Mouse (Mus musculus) ES-E14 (cell line): ENCODE measurements around the gene Otp.

ENCODE experiments used
- HCFC1 ChIP-seq: IDR thresholded peaks from 2 replicates; pipeline ENCODE4 v1.6.1; 2012; ENCODE audit warnings: low read length, inconsistent platforms, borderline replicate concordance; ENCODE audit not compliant: insufficient read depth
- MAFK ChIP-seq: IDR thresholded peaks from 2 replicates; pipeline ENCODE4 v1.6.1; 2014; ENCODE audit warnings: mild to moderate bottlenecking, low read depth, low read length, inconsistent platforms; ENCODE audit not compliant: insufficient read depth
- ZC3H11A ChIP-seq: IDR thresholded peaks from 2 replicates; pipeline ENCODE4 v1.6.1; 2012; ENCODE audit warnings: low read depth, mild to moderate bottlenecking, inconsistent platforms, low read length, borderline replicate concordance

GRCm38 (mm10) chr13:94849351-94849750 is 26.1 kb upstream of the Otp start:
- TF ChIP-seq ZC3H11A (no peak), HCFC1 (no peak), MAFK (no peak)
